Mouse (Mus musculus) hindbrain, embryonic 12.5 days (tissue): ENCODE results near the gene Gm20388. TPM values are rescaled to one million over a fixed set of nuclear protein-coding genes. Genes with fewer than 3 reads are reported as not detected.

Experiments
- ATAC-seq: fragments of 200-750 bp; cut with Nextera tagmentation; 2 replicates; pipeline ENCODE4 v1.8.0; 2017; ENCODE audit warnings: moderate TSS enrichment; ENCODE audit not compliant: low FRiP score
- H3K27ac ChIP-seq: fragments of 300-500 bp; sonication (generic); 2 replicates; pipeline ENCODE4 v1.5.1; 2016; ENCODE audit warnings: mild to moderate bottlenecking
- H3K27me3 ChIP-seq: fragments of 300-500 bp; sonication (generic); 2 replicates; pipeline ENCODE4 v1.6.1; 2016; ENCODE audit warnings: mild to moderate bottlenecking
- H3K36me3 ChIP-seq: fragments of 300-500 bp; sonication (generic); 2 replicates; pipeline ENCODE4 v1.6.1; 2016; ENCODE audit warnings: mild to moderate bottlenecking
- H3K4me1 ChIP-seq: fragments of 300-500 bp; sonication (generic); 2 replicates; pipeline ENCODE4 v1.6.1; 2016
- H3K4me2 ChIP-seq: fragments of 300-500 bp; sonication (generic); replicated peaks from 2 replicates; pipeline ENCODE4 v1.6.1; 2016; ENCODE audit warnings: mild to moderate bottlenecking
- H3K4me3 ChIP-seq: fragments of 300-500 bp; sonication (generic); 2 replicates; pipeline ENCODE4 v1.5.1; 2016; ENCODE audit warnings: mild to moderate bottlenecking
- H3K9ac ChIP-seq: fragments of 300-500 bp; sonication (generic); 2 replicates; pipeline ENCODE4 v1.6.1; 2016; ENCODE audit warnings: mild to moderate bottlenecking, moderate library complexity
- H3K9me3 ChIP-seq: fragments of 300-500 bp; sonication (generic); replicated peaks from 2 replicates; pipeline ENCODE4 v1.6.1; 2016; ENCODE audit warnings: mild to moderate bottlenecking
- WGBS: fragments of 180-500 bp; shearing (Covaris S2); methylation state at CpG from one replicate; pipeline ENCODE4 v1.1.7; 2016; 5-methylcytosine and 5-hydroxymethylcytosine counted together
- polyA plus RNA-seq: library from polyadenylated mRNA; unstranded; fragments of >200 nt; fragmentation: Nextera tagmentation; extraction: Ambion mirVana; gene quantifications from 2 replicates; pipeline ENCODE4 v1.2.1, GENCODE M21; 2016

Gm20388 gene
- polyA plus RNA-seq, 1 experiment from 2014 or later: not detected

- Histone ChIP-seq H3K9ac (no peak overlapping the region), H3K36me3 (no peaks in the 10 kb centered on the region), H3K4me1 (no peaks in the 10 kb centered on the region), H3K27ac (no peak overlapping the region), H3K4me2 (no peak overlapping the region), H3K27me3 (peaks cover 19% of the 10 kb centered on the region), H3K9me3 (no peaks in the 10 kb centered on the region), H3K4me3 (no peak overlapping the region)
- ATAC-seq: no peak
- 62% methylated on average over 8 of the region's 8 CpGs for WGBS
Measured at GRCm38 (mm10) chr8:120823887-120824286, 913.2 kb downstream of the Gm20388 start.

GRCm38 (mm10) chr8:120824638-120825037 is 914.0 kb downstream of the Gm20388 start:
- WGBS: 65% methylated on average over 7 of the region's 7 CpGs
- Histone ChIP-seq H3K9ac (no peak overlapping the region), H3K4me1 (no peaks in the 10 kb centered on the region), H3K4me3 (no peak overlapping the region), H3K9me3 (no peaks in the 10 kb centered on the region), H3K36me3 (no peaks in the 10 kb centered on the region), H3K27ac (no peak overlapping the region), H3K27me3 (peaks cover 24% of the 10 kb centered on the region), H3K4me2 (no peak overlapping the region)
- ATAC-seq: no peak

- Histone ChIP-seq H3K27ac (no peak overlapping the region), H3K9ac (no peak overlapping the region), H3K4me3 (no peak overlapping the region), H3K27me3 (peaks cover 25% of the 10 kb centered on the region), H3K9me3 (no peaks in the 10 kb centered on the region), H3K4me1 (peaks cover 18% of the 10 kb centered on the region), H3K36me3 (no peaks in the 10 kb centered on the region), H3K4me2 (no peak overlapping the region)
- no peak for ATAC-seq
- 11% methylated on average over 14 of the region's 14 CpGs for WGBS
Measured at GRCm38 (mm10) chr8:120828279-120828678, 917.6 kb downstream of the Gm20388 start.

GRCm38 (mm10) chr8:120830661-120831060 is 920.0 kb downstream of the Gm20388 start:
- Histone ChIP-seq H3K4me1 (peaks cover 18% of the 10 kb centered on the region), H3K36me3 (no peaks in the 10 kb centered on the region), H3K9ac (no peak overlapping the region), H3K9me3 (no peaks in the 10 kb centered on the region), H3K4me2 (no peak overlapping the region), H3K27me3 (peaks cover 33% of the 10 kb centered on the region), H3K27ac (no peak overlapping the region), H3K4me3 (no peak overlapping the region)
- WGBS: 80% methylated on average over 12 of the region's 12 CpGs
- ATAC-seq: no peak

- Histone ChIP-seq H3K9me3 (no peaks in the 10 kb centered on the region), H3K4me1 (peaks cover 18% of the 10 kb centered on the region), H3K9ac (no peak overlapping the region), H3K4me3 (no peak overlapping the region), H3K27ac (0 out of 2 replicates have a peak overlapping the region, but pooled peaks have one; percentile 35), H3K27me3 (peaks cover 40% of the 10 kb centered on the region), H3K36me3 (no peaks in the 10 kb centered on the region), H3K4me2 (0 out of 2 replicates have a peak overlapping the region, but pooled peaks have one; percentile 22)
- peak; percentile 50; the same call in 1 of the 2 replicates for ATAC-seq
- 12% methylated on average over 14 of the region's 14 CpGs for WGBS
Measured at GRCm38 (mm10) chr8:120832022-120832421, 921.4 kb downstream of the Gm20388 start.

GRCm38 (mm10) chr8:120833196-120833595 is 922.6 kb downstream of the Gm20388 start:
- H3K36me3 ChIP-seq: no peaks in the 10 kb centered on the region
- H3K27me3 ChIP-seq: peaks cover 44% of the 10 kb centered on the region
- no peak overlapping the region for H3K4me3 ChIP-seq
- H3K9me3 ChIP-seq: no peaks in the 10 kb centered on the region
- H3K9ac ChIP-seq: no peak overlapping the region
- peaks cover 18% of the 10 kb centered on the region for H3K4me1 ChIP-seq
- no peak for ATAC-seq
- 22% methylated on average over 4 of the region's 4 CpGs for WGBS
- no peak overlapping the region for H3K27ac ChIP-seq
- no peak overlapping the region for H3K4me2 ChIP-seq

GRCm38 (mm10) chr8:120839031-120839430 is 928.4 kb downstream of the Gm20388 start:
- H3K4me2 ChIP-seq: no peak overlapping the region
- H3K9me3 ChIP-seq: no peaks in the 10 kb centered on the region
- no peak overlapping the region for H3K4me3 ChIP-seq
- H3K27me3 ChIP-seq: peaks cover 35% of the 10 kb centered on the region
- 67% methylated on average over 14 of the region's 14 CpGs for WGBS
- H3K27ac ChIP-seq: no peak overlapping the region
- H3K9ac ChIP-seq: no peak overlapping the region
- no peaks in the 10 kb centered on the region for H3K4me1 ChIP-seq
- no peaks in the 10 kb centered on the region for H3K36me3 ChIP-seq
- ATAC-seq: no peak

GRCm38 (mm10) chr8:120843084-120843483 is 932.4 kb downstream of the Gm20388 start:
- Histone ChIP-seq H3K27me3 (peaks cover 19% of the 10 kb centered on the region; the same call in 1 of the 2 replicates), H3K27ac (no peak overlapping the region), H3K9me3 (no peaks in the 10 kb centered on the region), H3K4me3 (no peak overlapping the region), H3K9ac (no peak overlapping the region), H3K4me1 (peaks cover 9% of the 10 kb centered on the region), H3K36me3 (no peaks in the 10 kb centered on the region), H3K4me2 (no peak overlapping the region)
- WGBS: 78% methylated on average over 7 of the region's 7 CpGs
- ATAC-seq: no peak

- no peak overlapping the region for H3K9ac ChIP-seq
- H3K4me1 ChIP-seq: peaks cover 12% of the 10 kb centered on the region
- no peak overlapping the region for H3K27ac ChIP-seq
- no peak for ATAC-seq
- WGBS: 64% methylated on average over 5 of the region's 5 CpGs
- H3K4me3 ChIP-seq: no peak overlapping the region
- H3K36me3 ChIP-seq: no peaks in the 10 kb centered on the region
- no peak overlapping the region for H3K4me2 ChIP-seq
- no peaks in the 10 kb centered on the region for H3K9me3 ChIP-seq
- H3K27me3 ChIP-seq: peaks cover 10% of the 10 kb centered on the region; the same call in 1 of the 2 replicates
Measured at GRCm38 (mm10) chr8:120846018-120846417, 935.4 kb downstream of the Gm20388 start.

GRCm38 (mm10) chr8:120847279-120847678 is 936.6 kb downstream of the Gm20388 start:
- Histone ChIP-seq H3K4me1 (peaks cover 12% of the 10 kb centered on the region), H3K36me3 (no peaks in the 10 kb centered on the region), H3K9ac (no peak overlapping the region), H3K4me2 (no peak overlapping the region), H3K4me3 (no peak overlapping the region), H3K9me3 (no peaks in the 10 kb centered on the region), H3K27ac (no peak overlapping the region), H3K27me3 (peaks cover 10% of the 10 kb centered on the region; the same call in 1 of the 2 replicates)
- 29% methylated on average over 4 of the region's 4 CpGs for WGBS
- ATAC-seq: no peak

- Histone ChIP-seq H3K9me3 (no peaks in the 10 kb centered on the region), H3K36me3 (no peaks in the 10 kb centered on the region), H3K9ac (no peak overlapping the region), H3K4me2 (peak overlapping the region; percentile 17; the same call in 1 of the 2 replicates), H3K27me3 (peaks cover 10% of the 10 kb centered on the region; the same call in 1 of the 2 replicates), H3K27ac (no peak overlapping the region), H3K4me1 (peaks cover 12% of the 10 kb centered on the region), H3K4me3 (no peak overlapping the region)
- ATAC-seq: no peak
- 11% methylated on average over 13 of the region's 14 CpGs for WGBS
Measured at GRCm38 (mm10) chr8:120847735-120848134, 937.1 kb downstream of the Gm20388 start.

- Histone ChIP-seq H3K4me1 (peaks cover 12% of the 10 kb centered on the region), H3K9ac (no peak overlapping the region), H3K27me3 (peaks cover 10% of the 10 kb centered on the region; the same call in 1 of the 2 replicates), H3K4me2 (no peak overlapping the region), H3K36me3 (no peaks in the 10 kb centered on the region), H3K4me3 (no peak overlapping the region), H3K9me3 (no peaks in the 10 kb centered on the region), H3K27ac (no peak overlapping the region)
- 78% methylated on average over 4 of the region's 4 CpGs for WGBS
- no peak for ATAC-seq
Measured at GRCm38 (mm10) chr8:120848434-120848833, 937.8 kb downstream of the Gm20388 start.

GRCm38 (mm10) chr8:120851411-120851810 is 940.8 kb downstream of the Gm20388 start:
- no peak overlapping the region for H3K4me2 ChIP-seq
- H3K27ac ChIP-seq: no peak overlapping the region
- H3K4me1 ChIP-seq: peaks cover 12% of the 10 kb centered on the region
- no peak overlapping the region for H3K4me3 ChIP-seq
- 85% methylated on average over 12 of the region's 12 CpGs for WGBS
- no peaks in the 10 kb centered on the region for H3K9me3 ChIP-seq
- peaks cover 5% of the 10 kb centered on the region for H3K27me3 ChIP-seq
- H3K36me3 ChIP-seq: no peaks in the 10 kb centered on the region
- no peak overlapping the region for H3K9ac ChIP-seq
- no peak for ATAC-seq
